In the genomic region with DNA sequence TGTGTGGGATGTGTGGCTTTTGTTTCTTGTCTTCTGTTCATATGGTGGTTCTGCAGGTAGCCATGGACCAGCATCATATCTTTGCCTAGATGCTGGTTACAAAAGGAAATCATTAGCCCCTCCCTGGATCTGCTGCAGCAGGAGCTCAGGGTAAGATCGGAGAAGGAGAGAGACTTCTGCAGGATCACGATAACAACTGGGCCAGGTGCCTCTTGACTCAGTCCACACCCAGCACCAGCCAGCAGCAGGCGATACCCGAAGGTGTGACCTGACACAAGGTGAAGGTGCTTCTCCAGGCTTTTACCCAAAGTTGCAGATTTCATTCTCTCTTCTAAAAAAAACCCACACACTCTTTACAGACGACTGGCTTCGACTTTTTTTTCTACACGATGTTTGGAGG, we compare ENCODE assay signal across 8 mouse cellular contexts. TPM values are rescaled to one million over a fixed set of nuclear protein-coding genes. Genes with fewer than 3 reads are reported as not detected.
DNase-seq lines count a peak whose midpoint lies in the region; ATAC-seq and TF ChIP-seq lines count a peak whose summit lies in the region.

No protein-coding gene starts in this region.

- no peak overlapping the region for H3K27ac ChIP-seq in kidney, embryonic 14.5 days (ENCODE audit: low read depth, low read length)
- H3K27ac ChIP-seq in embryonic facial prominence, embryonic 10.5 days (replicated peaks), result no peak overlapping the region
- H3K27ac ChIP-seq in hindbrain, postnatal 0 days, result no peak overlapping the region
- H3K27ac ChIP-seq in midbrain, embryonic 15.5 days, result no peak overlapping the region

- H3K9ac ChIP-seq in kidney, embryonic 14.5 days (ENCODE audit: low read depth, low read length), result no peak overlapping the region
- H3K9ac ChIP-seq in hindbrain, postnatal 0 days (replicated peaks; ENCODE audit: low read length), result no peak overlapping the region
- H3K9ac ChIP-seq in midbrain, embryonic 15.5 days, result no peak overlapping the region

- whole genome bisulfite sequencing in kidney, embryonic 14.5 days, result 58% methylated on average over 7 of the region's 7 CpGs
- 86% methylated on average over 7 of the region's 7 CpGs for WGBS in embryonic facial prominence, embryonic 10.5 days
- 73% methylated on average over 7 of the region's 7 CpGs for WGBS in hindbrain, postnatal 0 days
- WGBS in midbrain, embryonic 15.5 days, result 79% methylated on average over 7 of the region's 7 CpGs

- H3K4me3 ChIP-seq in kidney, embryonic 14.5 days (ENCODE audit: low read length), result peak overlapping the region; percentile 58; the same call in 1 of the 2 replicates
- H3K4me3 ChIP-seq in embryonic facial prominence, embryonic 10.5 days, result peak overlapping the region; percentile 75
- H3K4me3 ChIP-seq in hindbrain, postnatal 0 days (ENCODE audit: low read length), result no peak overlapping the region
- no peak overlapping the region for H3K4me3 ChIP-seq in midbrain, embryonic 15.5 days

- ATAC-seq in kidney, embryonic 14.5 days (ENCODE audit: low FRiP score, low TSS enrichment), result no peak
- ATAC-seq in hindbrain, postnatal 0 days, result no peak
- ATAC-seq in midbrain, embryonic 15.5 days (replicated peaks), result no peak

- TF ChIP-seq CTCF in hindbrain, postnatal 0 days (IDR thresholded peaks at IDR 0.05; ENCODE audit: low read depth), result no peak

- no peaks in the 10 kb centered on the region for H3K27me3 ChIP-seq in kidney, embryonic 14.5 days (ENCODE audit: control insufficient read depth, insufficient read depth, low read length)
- no peaks in the 10 kb centered on the region for H3K27me3 ChIP-seq in embryonic facial prominence, embryonic 10.5 days (replicated peaks; ENCODE audit: low read depth, poor library complexity, severe bottlenecking)
- no peaks in the 10 kb centered on the region for H3K27me3 ChIP-seq in hindbrain, postnatal 0 days (ENCODE audit: insufficient read depth, low read length)
- 0 out of 2 replicates have a peak, but pooled peaks cover 3% of the 10 kb centered on the region for H3K27me3 ChIP-seq in midbrain, embryonic 15.5 days (replicated peaks)

- H3K36me3 ChIP-seq in kidney, embryonic 14.5 days (ENCODE audit: control insufficient read depth, insufficient read depth, low read length), result peaks cover 22% of the 10 kb centered on the region; the same call in 1 of the 2 replicates
- peaks cover 66% of the 10 kb centered on the region for H3K36me3 ChIP-seq in embryonic facial prominence, embryonic 10.5 days (replicated peaks)
- H3K36me3 ChIP-seq in hindbrain, postnatal 0 days (ENCODE audit: insufficient read depth, low read length), result no peaks in the 10 kb centered on the region
- H3K36me3 ChIP-seq in midbrain, embryonic 15.5 days (replicated peaks), result no peaks in the 10 kb centered on the region

- peaks cover 34% of the 10 kb centered on the region for H3K4me1 ChIP-seq in kidney, embryonic 14.5 days (ENCODE audit: control insufficient read depth, insufficient read depth, low read length)
- peaks cover 62% of the 10 kb centered on the region for H3K4me1 ChIP-seq in embryonic facial prominence, embryonic 10.5 days
- H3K4me1 ChIP-seq in hindbrain, postnatal 0 days (ENCODE audit: insufficient read depth, low read length), result 0 out of 2 replicates have a peak, but pooled peaks cover 4% of the 10 kb centered on the region
- peaks cover 18% of the 10 kb centered on the region for H3K4me1 ChIP-seq in midbrain, embryonic 15.5 days

- peak overlapping the region; percentile 71 for H3K4me2 ChIP-seq in kidney, embryonic 14.5 days (replicated peaks; ENCODE audit: low read depth, low read length)
- peak overlapping the region; percentile 65 for H3K4me2 ChIP-seq in hindbrain, postnatal 0 days (ENCODE audit: low read depth, low read length)
- peak overlapping the region; percentile 0; the same call in 1 of the 2 replicates for H3K4me2 ChIP-seq in midbrain, embryonic 15.5 days

- DNase-seq in kidney, postnatal 36 days, result no peak
- DNase-seq in embryonic facial prominence, embryonic 10.5 days (ENCODE audit: low spot score), result no peak
- no peak for DNase-seq in hindbrain, postnatal 0 days (ENCODE audit: low spot score)
- DNase-seq in adrenal gland, adult (ENCODE audit: inconsistent age in 2 of 2, low spot score in 1 of 2), result no peak
- no peak for DNase-seq in gastrocnemius, postnatal 4 days (ENCODE audit: low spot score in 2 of 2)
- DNase-seq in ovary, postnatal 36 days (ENCODE audit: low spot score), result no peak

- H3K9me3 ChIP-seq in kidney, embryonic 14.5 days (ENCODE audit: control insufficient read depth, low read length), result no peaks in the 10 kb centered on the region
- no peaks in the 10 kb centered on the region for H3K9me3 ChIP-seq in embryonic facial prominence, embryonic 10.5 days
- no peaks in the 10 kb centered on the region for H3K9me3 ChIP-seq in hindbrain, postnatal 0 days (ENCODE audit: low read length)
- no peaks in the 10 kb centered on the region for H3K9me3 ChIP-seq in midbrain, embryonic 15.5 days

RNA-seq across cellular contexts. Expression of a gene that starts 2.6 kb away (rescaled TPM):
- polyA plus RNA-seq in kidney, embryonic 14.5 days (2014; fragmentation: Nextera tagmentation; extraction: Ambion mirVana), result 36.7 and 55.9 TPM in 2 replicates
- polyA plus RNA-seq in embryonic facial prominence, embryonic 10.5 days (2016; fragmentation: Nextera tagmentation; extraction: Ambion mirVana), result 52.1 and 60.8 TPM in 2 replicates
- 29.7 and 30.3 TPM in 2 replicates for total RNA-seq in hindbrain, postnatal 0 days (2014; rRNA removed)
- polyA plus RNA-seq in hindbrain, postnatal 0 days (2015; fragmentation: Nextera tagmentation; extraction: Ambion mirVana), result 11.1 and 11.4 TPM in 2 replicates
- polyA plus RNA-seq in midbrain, embryonic 15.5 days (2015; fragmentation: Nextera tagmentation; extraction: Ambion mirVana), result 11.4 and 13.9 TPM in 2 replicates
- total RNA-seq in gastrocnemius, postnatal 4 days (2021), result 10 to 100 TPM; 49.4 to 58.0 TPM

RNA-seq across cellular contexts. Expression of a gene that starts 48.4 kb away (rescaled TPM):
- polyA plus RNA-seq in kidney, embryonic 14.5 days (2014; fragmentation: Nextera tagmentation; extraction: Ambion mirVana), result 37.5 and 56.3 TPM in 2 replicates
- polyA plus RNA-seq in embryonic facial prominence, embryonic 10.5 days (2016; fragmentation: Nextera tagmentation; extraction: Ambion mirVana), result 44.0 and 44.4 TPM in 2 replicates
- total RNA-seq in hindbrain, postnatal 0 days (2014; rRNA removed), result 24.8 and 32.2 TPM in 2 replicates
- polyA plus RNA-seq in hindbrain, postnatal 0 days (2015; fragmentation: Nextera tagmentation; extraction: Ambion mirVana), result 37.1 and 39.7 TPM in 2 replicates
- polyA plus RNA-seq in midbrain, embryonic 15.5 days (2015; fragmentation: Nextera tagmentation; extraction: Ambion mirVana), result 49.0 and 50.9 TPM in 2 replicates
- 10 to 100 TPM; 25.8 to 30.0 TPM for total RNA-seq in gastrocnemius, postnatal 4 days (2021)

Comparison
In these comparisons a context has a peak if more than half of its experiments do, and no peak if none do; other contexts are left out.
1. H3K4me2 ChIP-seq: peak in every context shown above with its lines; median percentile 71 in kidney, embryonic 14.5 days; 65 in hindbrain, postnatal 0 days; 0 in midbrain, embryonic 15.5 days.
2. H3K4me3 ChIP-seq: peak in kidney, embryonic 14.5 days (single experiment) and embryonic facial prominence, embryonic 10.5 days (single experiment); none in hindbrain, postnatal 0 days (single experiment) and midbrain, embryonic 15.5 days (single experiment).